ENCODE assay signal across 12 mouse cellular contexts in the genomic region with DNA sequence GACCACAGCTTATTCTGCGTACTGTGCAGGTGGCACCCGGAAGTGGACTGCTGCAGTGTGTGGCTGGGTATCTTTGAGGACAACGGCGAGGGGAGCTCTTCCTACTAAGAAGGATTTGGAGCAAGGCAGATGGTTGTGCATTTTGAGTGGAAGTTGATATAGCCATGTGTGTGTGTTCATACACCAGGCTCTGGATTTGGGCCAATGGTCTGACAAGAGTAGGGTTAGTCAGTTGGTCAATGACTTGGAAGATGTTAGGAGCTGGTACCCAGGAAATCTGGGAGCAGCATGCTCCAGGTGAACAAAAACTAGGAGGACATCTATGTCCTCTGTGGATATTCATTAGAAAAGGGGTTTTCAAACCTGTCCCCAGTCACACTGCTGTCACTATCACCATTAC. TPM values are rescaled to one million over a fixed set of nuclear protein-coding genes. Genes with fewer than 3 reads are reported as not detected.
"Had no signal": no experiment of that assay in that cellular context is flagged by ENCODE, and none has a peak within 500 bp of the region (broad histone marks: within the 10 kb centered on the region; RNA-seq: fewer than 3 reads in every experiment).

No protein-coding gene starts in this region.

- DNase-seq: liver, postnatal 0 days; lung, adult 2 months; lung, postnatal 14 days; lung, postnatal 36 days; midbrain, embryonic 14.5 days; right cerebral cortex, postnatal 14 days; thymus, adult 2 months; thymus, postnatal 25 days; thymus, postnatal 4 days had no signal

RNA-seq across cellular contexts. Expression of a gene that starts 33.2 kb away (rescaled TPM):
- total RNA-seq: megakaryocyte progenitor cell, adult 5-6 weeks; monocyte, adult 5-6 weeks; neutrophil, adult 5-6 weeks had no signal
